Mouse (Mus musculus): ENCODE measurements at regions not wholly inside any gene's neighbourhood (a gene's known extent, or its start where the extent isn't known, plus 50 kb on each side); places are given as distances from the start of the nearest gene placed in this dataset.
"Not testable (repeated sequence)": the region's sequence is repeated elsewhere in the genome, so short reads cannot be mapped to it uniquely, and the experiment has no call there.

DNA sequence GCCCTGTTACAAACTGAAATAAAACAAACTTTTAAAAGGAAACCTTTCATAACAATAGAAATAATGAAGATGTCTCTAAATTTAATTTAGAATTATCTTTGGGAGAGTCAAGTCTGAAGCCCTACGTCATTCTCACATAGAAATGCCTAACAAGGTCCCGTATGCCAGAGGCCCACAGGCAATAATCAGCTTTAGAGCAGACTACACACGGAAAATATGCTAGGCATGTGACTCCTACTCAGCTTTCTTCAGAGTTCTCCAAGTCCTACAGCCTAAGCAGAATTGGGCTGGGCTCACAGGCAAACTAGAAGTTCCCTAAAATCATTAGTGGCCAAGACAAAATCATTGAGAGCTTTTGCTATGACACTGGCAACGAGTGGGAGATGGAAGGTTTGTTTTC is 176.9 kb upstream of the Gap43 start:
- no peak for DNase-seq

DNA sequence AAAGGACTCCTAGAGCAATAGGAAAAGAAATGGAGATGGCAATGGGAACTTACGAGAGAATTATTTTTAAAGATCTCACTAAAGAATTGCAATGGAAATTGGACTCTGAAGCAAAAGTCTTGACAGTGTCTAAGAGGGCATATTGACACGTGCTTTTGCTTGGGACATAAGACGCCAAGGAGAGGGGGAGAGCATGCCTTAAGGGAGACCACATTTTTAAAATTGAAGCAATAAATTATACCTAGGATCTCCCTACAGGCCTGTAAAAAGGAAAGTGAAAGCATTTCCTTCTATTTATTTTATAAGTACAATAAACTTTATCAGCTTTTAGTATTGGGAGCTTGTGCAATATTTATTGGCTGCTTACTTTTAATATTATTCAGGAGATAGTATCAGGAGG is 175.5 kb upstream of the Gap43 start:
- DNase-seq, result no peak

DNA sequence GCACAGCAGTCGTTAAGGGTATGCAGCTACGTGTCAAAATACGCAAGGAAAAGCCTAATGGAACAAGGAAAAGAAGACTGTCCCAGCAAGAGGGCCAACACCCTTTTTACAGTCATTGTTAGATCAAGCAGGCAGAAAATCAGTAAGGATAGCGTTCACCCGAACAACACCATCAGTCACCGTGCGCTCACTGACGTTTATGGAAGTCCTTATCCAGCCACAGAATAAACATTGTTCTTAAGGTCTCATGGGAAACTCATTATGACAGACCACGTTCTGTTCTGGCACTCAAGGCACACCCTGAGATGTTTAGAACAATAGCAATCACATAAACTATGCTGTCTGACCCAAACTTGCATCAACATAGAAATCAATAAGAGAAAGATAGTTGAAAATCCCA is 164.7 kb upstream of the Gap43 start:
- DNase-seq, result no peak

DNA sequence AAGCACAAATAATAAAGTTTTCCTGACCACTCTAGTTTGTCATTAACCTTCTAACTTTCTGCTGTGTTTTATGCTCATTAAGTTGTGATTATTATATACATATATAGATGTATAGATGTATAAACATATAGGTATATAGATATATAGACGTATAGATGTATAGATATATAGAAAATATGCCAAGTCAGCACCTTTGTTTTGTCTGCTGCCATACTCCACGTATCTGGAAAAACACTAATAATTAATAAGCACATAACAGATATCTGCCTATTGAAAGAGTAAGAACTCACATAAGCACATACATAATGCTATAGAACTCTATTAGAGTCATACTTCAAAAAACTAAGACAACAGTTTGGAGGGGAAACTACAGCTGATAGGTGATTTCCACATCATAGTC is 161.3 kb upstream of the Gap43 start:
- DNase-seq, result no peak

DNA sequence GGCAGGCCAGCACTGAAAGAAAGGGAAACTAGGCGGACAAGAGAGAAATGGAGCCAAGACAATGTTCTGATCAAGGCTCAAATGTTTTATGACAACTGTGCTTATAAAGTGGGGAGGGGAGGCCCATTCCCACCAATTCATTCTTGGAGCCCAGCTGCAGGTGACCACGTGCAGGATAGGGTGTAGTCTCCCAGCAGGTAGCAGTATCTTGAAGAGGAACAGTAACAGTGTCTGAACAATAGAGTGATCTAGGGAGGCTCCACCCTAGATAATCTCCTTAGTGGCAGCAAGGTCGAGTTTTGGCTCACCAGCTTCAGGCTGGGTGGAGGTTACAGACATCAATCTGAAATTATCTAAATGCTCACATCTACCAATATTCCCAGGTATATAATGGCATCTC is 160.7 kb upstream of the Gap43 start:
- not testable (repeated sequence) for DNase-seq

DNA sequence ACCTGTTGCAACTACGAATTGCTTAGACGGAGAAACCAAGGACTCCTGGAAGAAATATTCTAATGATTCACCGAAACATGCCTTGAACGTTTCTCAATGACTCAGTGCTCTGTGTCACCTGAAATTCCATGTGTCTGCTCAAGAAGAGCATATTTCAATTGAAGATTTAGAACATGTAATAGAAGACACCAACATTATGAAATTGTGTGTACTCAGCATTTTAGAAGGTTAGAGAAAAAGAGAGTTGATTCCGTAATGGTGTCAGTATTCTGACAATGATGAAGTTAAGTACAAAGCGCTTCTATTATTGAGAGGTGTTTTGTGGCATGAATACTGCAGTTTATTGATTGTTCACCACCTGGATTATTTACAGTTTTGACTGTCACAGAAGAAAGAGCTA is 159.1 kb upstream of the Gap43 start:
- no peak for DNase-seq

DNA sequence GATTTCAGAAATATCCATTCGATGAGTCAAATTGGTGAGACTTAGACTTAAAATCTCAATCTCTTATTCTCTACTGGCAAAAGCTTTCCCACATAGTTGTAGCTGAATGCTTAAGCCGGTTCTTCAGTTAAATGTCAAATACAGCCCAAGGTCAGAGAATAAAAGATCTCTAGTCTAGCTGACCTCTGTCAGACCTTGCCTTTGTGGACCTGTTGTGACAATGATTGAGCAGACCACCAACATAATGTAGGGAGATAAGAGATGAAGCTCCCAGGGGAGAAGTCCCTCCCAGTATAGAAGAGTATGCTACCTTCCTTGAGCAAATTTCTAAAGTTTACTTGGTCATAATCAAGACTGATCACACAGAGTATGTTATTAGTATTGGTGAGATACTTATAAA is 157.9 kb upstream of the Gap43 start:
- no peak for DNase-seq

DNA sequence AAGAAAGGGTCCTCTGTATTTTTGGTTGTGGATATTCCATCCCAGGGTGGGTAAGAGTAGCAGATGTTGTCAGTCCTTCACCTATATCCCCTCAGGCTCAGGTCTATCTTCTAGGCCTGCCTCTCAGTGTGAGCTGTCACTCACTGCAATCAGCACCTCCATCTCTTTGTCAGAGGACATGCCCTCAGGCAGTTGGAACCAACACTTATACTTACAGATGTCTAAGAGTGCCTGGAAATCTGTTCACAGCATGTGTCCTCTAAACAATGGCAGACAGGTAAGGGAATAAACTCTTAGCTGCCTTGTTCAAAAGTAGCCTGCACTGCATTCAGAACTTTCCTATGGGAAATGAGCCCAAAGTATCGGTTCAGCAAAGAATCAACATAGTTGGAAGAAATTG is 153.1 kb upstream of the Gap43 start:
- DNase-seq, result no peak

DNA sequence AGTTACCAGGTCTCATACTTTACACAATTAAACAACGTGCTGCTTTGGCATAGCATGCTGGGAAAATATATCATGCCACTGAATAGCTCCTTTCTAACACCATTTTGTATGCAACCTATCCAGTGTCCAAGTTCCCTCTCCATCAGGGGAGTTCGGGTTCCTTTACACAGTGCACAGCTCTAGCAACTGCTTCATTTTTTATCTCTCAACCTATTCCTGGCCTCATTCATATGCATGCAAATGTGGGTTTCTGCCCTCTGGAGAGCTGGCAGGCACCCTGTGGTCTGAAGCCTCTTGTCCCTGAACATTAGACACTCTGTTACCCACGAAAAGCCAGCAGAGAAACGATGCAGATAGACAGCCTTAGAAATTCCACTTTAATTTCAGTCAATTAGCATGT is 148.3 kb upstream of the Gap43 start:
- DNase-seq, result no peak

DNA sequence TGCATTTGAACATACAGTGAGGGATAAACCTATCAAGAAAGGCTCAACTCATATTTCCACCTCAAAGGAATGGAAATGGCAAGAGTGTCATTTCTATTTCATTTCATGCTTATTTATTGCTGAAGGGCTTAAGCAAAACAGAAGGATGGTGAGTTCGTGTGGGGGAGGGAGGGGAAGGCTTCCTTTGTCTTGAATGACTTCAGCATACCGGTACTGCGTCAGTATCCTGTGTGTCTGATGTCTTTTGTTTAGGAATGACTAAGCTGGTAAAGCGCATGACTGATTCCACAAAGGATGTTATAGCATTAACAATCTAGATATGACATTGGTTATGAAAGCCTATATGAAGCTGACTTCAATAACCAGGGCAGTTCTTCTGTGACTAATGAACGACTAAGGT is 139.5 kb upstream of the Gap43 start:
- no peak for DNase-seq

DNA sequence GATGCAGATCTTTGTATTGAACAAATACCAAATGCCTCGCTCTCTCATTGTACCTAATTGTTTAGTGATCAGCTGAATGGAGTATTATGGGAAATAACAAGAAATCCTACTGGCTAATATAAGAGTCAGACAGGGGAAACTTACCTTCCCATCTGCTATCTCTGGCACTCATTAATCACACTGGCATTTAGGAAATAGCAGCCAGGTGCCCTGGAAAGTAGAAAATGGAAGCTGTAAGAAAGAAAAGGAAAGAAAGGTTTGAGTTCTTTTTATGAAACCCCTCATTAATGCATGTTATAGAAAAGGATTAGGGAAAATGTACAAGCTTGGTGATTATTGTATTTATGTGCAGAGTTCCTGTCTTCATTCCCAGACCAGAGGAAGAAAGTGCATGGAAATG is 126.5 kb upstream of the Gap43 start:
- no peak for DNase-seq

DNA sequence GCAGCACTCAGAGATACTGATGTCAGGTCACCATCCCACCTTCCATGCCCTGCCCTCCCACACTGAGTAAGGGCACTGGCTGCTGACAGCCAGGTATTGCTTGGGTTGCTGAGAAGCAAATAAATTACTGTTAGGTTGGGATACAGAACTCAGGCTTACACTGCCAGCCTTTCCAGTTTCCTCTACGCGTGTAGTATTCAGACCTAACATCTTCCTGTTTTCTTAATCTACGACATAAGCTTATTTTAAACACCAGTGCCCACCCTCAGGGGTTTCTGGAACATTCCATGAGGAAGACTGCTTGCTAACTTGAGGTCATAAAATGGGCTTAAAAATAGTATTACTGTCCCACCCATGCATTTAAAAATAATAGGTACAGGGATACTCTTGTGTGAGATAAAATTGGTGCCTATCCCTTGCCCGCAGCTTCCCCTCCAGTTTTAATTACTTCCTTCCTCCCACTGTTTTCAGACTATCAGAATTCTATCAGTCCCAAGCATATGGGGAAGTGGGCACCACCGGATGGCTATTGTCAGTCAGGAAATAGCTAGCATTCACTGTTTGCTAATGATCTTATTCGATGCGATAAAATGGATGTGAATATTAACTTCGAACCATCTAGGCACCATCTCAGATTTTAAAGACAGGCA is 116.0 kb upstream of the Gap43 start:
- no peak for DNase-seq

DNA sequence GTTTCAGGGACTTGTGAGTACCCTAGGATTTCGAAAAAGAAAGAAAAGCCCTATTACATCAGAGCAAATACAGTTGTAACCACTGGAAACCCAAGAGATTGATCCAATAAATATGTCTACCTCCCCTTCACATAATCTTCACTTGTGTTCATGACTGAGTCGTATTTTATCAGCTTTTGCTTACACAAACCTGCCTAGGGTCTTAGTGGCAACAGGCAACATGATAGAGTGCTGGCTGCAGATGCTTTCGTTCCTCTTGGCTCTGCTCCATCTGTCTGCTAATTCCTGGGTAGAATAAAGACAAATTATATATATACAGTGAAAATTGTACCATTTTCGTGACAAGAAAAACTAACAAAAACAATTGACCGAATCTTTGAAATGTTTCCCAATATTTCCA is 112.9 kb upstream of the Gap43 start:
- no peak for DNase-seq

DNA sequence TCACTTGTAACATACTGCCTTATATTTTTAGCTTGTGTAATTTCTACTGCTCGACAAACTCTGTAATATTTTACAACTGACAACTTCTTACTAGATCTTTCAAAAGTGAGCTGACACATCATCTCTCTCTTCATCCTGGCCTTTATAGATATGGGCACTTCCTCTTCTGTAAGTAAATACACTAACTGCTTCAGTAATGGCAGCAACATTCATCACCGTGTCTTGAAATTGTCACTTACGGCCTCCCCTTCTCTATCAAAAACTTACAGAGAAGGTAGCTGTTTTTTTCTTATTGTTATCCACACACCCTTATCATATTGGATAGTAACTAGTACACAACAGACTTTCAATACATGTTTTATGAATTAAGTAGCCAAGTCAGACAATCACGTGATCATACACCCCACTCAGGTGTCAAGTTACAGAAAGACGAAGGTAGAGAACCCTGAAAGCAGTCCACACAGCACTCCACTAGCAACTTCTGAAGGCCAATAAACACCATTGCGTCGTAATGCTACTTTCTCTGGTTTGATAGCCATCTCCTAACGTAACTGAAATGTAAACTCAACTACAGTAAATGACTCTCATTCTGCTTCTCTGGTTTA is 109.5 kb upstream of the Gap43 start:
- DNase-seq, result no peak

DNA sequence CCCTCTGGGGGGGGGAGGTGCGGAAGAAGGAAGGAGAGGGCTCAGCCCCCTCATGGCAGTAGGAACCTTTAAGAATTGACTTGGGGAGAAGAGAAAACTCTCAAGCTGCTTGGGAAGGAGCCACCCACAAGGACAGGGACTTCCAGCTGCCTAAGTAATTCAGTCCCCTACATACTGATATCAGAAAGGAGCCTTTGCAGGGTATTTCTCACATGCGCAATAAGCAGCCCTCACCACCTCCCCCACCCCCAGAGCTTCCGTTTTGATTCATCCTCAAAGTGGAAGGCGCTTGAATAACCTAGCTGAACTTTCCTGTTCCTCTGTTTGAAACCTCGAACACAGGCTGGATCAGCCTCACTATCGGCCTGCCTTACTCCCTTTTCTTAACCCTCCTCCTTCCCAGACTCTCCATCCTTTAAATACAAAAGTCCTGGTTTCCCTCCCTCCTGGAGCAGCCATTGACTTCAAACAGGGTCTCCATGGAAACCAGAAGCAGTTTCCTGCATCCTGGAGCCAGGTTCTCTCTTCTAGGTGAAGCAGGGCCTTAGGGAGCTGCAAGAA is 104.5 kb upstream of the Gap43 start:
- no peak for DNase-seq

DNA sequence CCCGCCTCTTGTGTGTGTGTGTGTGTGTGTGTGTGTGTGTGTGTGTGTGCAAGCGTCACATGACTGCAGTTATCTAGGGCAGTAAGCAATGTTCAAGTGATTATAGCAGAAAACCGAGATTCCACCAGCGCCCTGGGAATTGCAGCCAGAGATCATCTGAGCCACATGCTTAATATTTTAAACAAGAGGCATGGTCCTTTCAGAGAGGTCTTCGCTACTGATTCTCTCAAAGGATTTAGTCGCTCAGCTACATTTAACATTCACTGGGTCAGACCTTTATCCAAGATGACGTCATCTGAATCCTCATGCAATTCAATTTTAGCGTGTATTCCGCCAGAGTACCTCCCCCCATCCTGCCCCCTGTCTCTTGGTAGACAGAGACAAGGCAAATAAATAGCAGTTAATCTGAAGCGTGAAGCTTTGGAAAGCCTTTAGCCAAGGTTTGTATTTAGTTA is 104.0 kb upstream of the Gap43 start:
- DNase-seq, result no peak

DNA sequence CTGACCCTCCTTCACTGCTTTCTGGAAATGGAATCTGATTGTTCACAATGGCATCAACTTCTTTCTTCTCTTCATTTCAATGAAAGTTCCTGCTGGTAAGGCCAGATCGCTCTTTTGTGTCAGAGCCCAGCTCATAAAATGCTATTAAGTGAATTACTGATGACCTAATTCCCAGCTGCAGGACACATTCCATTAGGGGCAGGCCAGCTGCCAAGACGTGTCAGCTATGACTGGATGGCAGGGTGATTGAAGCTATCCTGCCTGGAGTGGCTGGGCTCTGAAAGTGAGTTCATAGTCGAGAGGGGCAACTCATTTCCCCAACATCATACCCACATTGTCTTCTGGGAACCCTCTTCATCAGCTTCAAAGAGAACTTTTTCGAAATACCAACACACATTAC is 100.4 kb upstream of the Gap43 start:
- DNase-seq, result peak in 1 of 2 experiments; percentile 2

DNA sequence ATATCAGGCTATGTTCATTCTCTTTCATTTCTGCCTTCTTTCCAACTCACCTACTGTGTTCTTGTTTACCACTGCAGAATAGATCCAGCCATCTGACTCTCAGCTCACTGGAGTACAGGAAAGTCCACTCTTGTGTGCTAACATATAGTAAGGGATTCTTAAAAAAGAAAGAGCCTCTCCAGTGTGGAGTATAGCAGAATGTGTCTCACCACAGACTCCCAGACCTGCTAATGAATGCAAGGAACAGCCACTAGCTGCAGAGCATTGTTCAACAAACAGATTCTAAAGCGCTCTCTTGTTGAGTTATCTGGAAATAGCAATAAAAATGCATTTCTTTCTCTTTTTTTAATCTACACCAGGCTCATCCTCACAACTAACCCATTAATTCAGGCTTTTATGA is 91.1 kb upstream of the Gap43 start:
- DNase-seq, result no peak

DNA sequence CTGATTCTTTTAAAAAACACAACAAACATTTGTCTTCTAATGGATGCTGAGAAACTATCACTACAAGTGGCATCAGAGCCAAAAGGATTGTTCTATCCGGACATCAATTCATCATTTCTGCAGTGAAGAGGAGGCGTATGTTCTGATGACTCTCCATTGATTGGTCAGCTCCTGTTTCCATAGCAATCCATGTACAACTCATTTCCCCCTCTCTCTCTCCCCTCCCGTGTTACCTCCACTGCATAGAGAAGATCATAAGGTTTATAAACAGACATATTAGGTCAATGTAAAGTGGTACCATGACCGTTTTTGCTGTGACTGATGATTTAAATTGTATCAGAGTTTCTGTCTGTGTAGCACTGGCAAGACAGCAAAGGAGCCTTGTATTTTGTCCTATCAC is 76.2 kb upstream of the Gap43 start:
- no peak for DNase-seq

DNA sequence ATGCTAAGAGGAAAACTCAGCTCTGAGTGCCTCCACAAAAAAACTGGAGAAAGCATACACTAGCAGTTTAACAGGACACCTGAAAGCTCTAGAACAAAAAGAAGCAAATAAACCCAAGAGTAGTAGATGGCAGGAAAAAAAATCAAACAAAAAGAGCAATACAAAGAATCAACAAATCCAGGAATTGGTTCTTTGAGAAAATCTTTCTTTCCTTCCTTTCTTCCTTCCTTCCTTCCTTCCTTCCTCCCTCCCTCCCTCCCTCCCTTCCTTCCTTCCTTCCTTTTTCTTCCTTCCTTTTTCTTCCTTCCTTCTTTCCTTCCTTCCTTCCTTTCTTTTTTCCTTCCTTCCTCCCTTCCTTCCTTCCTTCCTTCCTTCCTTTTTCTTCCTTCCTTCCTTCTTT is 71.6 kb upstream of the Gap43 start:
- not testable (repeated sequence) for DNase-seq

DNA sequence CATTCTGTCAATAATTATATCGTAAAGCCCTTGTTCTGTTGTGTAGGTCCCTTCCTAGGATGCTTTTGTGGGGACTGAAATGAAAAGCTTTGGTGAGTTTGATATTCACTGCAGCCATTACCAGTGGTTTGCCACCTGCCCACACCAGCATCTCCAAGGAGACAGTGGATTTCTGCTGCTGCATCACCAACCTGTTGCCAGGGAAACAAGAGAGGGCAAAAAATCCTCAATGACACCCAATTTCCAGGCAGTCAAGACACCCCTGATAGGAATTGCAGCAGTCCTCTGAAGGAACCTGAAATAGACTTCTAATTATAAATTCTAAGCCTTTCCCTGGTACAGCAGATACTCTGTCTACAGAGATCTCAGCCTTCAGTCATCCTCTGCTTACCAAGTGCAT is 56.1 kb upstream of the Gap43 start:
- no peak for DNase-seq
